In the genomic region with DNA sequence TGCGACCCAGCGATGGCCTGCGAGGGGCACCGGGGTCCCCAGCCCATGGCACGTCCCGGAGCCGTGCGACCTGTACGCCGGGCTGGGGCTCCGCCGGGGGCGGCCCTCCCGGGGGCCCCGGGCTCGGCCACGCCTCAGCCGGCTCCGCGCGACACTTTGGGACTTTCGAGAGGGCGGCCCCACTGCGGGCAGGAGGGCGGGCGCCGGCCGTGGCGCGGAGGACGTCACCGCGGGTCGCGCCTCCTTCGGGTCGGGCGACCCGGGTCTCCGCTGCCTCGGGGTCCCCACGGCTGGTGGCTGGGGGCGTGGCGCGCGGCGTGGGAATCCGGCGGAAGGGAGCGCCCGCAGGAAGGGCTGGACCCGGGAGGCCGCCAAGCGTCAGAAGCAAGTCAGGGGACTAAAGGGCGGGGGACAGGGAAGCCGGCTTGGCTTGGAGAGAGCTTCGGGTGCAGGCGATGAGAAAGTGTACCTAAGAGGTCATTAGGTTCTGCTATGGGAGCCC, we compare ENCODE assay signal across 8 mouse cellular contexts.
DNase-seq lines count a peak whose midpoint lies in the region; ATAC-seq and TF ChIP-seq lines count a peak whose summit lies in the region.

No protein-coding gene starts in this region.

- peak overlapping the region; percentile 99 for H3K4me2 ChIP-seq in heart, embryonic 11.5 days
- peak overlapping the region; percentile 99 for H3K4me2 ChIP-seq in hindbrain, embryonic 15.5 days
- peak overlapping the region; percentile 99 for H3K4me2 ChIP-seq in midbrain, postnatal 0 days (ENCODE audit: low read depth, low read length, poor library complexity, severe bottlenecking)

- TF ChIP-seq CTCF in midbrain, postnatal 0 days (IDR thresholded peaks at IDR 0.05) = no peak

- H3K27ac ChIP-seq in heart, embryonic 11.5 days (ENCODE audit: low read depth, low read length) = no peak overlapping the region
- H3K27ac ChIP-seq in hindbrain, embryonic 15.5 days (replicated peaks) = no peak overlapping the region
- no peak overlapping the region for H3K27ac ChIP-seq in midbrain, postnatal 0 days (ENCODE audit: low read depth, low read length)

- peak overlapping the region; percentile 65 for H3K4me3 ChIP-seq in heart, embryonic 11.5 days (ENCODE audit: low read depth, low read length)
- peak overlapping the region; percentile 54 for H3K4me3 ChIP-seq in hindbrain, embryonic 15.5 days
- H3K4me3 ChIP-seq in midbrain, postnatal 0 days (ENCODE audit: low read depth, low read length) = peak overlapping the region; percentile 78

- H3K9ac ChIP-seq in heart, embryonic 11.5 days (ENCODE audit: low read depth, low read length) = no peak overlapping the region
- peak overlapping the region; percentile 38 for H3K9ac ChIP-seq in hindbrain, embryonic 15.5 days
- H3K9ac ChIP-seq in midbrain, postnatal 0 days (replicated peaks; ENCODE audit: low read length, poor library complexity, severe bottlenecking) = peak overlapping the region; percentile 57

- H3K27me3 ChIP-seq in heart, embryonic 11.5 days (ENCODE audit: control insufficient read depth, insufficient read depth, low read length) = peaks cover 29% of the 10 kb centered on the region
- H3K27me3 ChIP-seq in hindbrain, embryonic 15.5 days = peaks cover 20% of the 10 kb centered on the region
- peaks cover 4% of the 10 kb centered on the region; the same call in 1 of the 2 replicates for H3K27me3 ChIP-seq in midbrain, postnatal 0 days (ENCODE audit: insufficient read depth, low read length)

- ATAC-seq in heart, embryonic 11.5 days (replicated peaks; ENCODE audit: insufficient number of reproducible peaks, low FRiP score, low TSS enrichment) = no peak; the same call in 1 of the 2 replicates
- ATAC-seq in hindbrain, embryonic 15.5 days (ENCODE audit: low FRiP score, low read depth) = peak; percentile 77
- ATAC-seq in midbrain, postnatal 0 days (ENCODE audit: low FRiP score) = peak; percentile 74

- no peak for DNase-seq in heart, adult 8-10 months (ENCODE audit: low spot score)
- peak; percentile 18 for DNase-seq in right cerebral cortex, adult 18-20 months
- no peak for DNase-seq in right cerebral cortex, postnatal 25 days
- DNase-seq in midbrain, postnatal 0 days (ENCODE audit: low spot score) = peak; percentile 27
- no peak for DNase-seq in urinary bladder, postnatal 10 days (ENCODE audit: low spot score)
- DNase-seq in layer of hippocampus, adult 8-10 months (ENCODE audit: low spot score in 2 of 2) = no peak

- no peaks in the 10 kb centered on the region for H3K36me3 ChIP-seq in heart, embryonic 11.5 days (ENCODE audit: control insufficient read depth, insufficient read depth, low read length)
- no peaks in the 10 kb centered on the region for H3K36me3 ChIP-seq in hindbrain, embryonic 15.5 days
- H3K36me3 ChIP-seq in midbrain, postnatal 0 days (ENCODE audit: insufficient read depth, low read length) = no peaks in the 10 kb centered on the region

- WGBS in heart, embryonic 11.5 days (ENCODE audit: insufficient replicate concordance) = under 1% methylated on average over 58 of the region's 58 CpGs
- under 1% methylated on average over 58 of the region's 58 CpGs for WGBS in hindbrain, embryonic 15.5 days
- WGBS in midbrain, postnatal 0 days = under 1% methylated on average over 53 of the region's 58 CpGs

- no peaks in the 10 kb centered on the region for H3K9me3 ChIP-seq in heart, embryonic 11.5 days (replicated peaks; ENCODE audit: control insufficient read depth, low read length)
- no peaks in the 10 kb centered on the region for H3K9me3 ChIP-seq in hindbrain, embryonic 15.5 days
- no peaks in the 10 kb centered on the region for H3K9me3 ChIP-seq in midbrain, postnatal 0 days (ENCODE audit: low read length)

- H3K4me1 ChIP-seq in heart, embryonic 11.5 days (ENCODE audit: control insufficient read depth, insufficient read depth, low read length) = no peaks in the 10 kb centered on the region
- peaks cover 5% of the 10 kb centered on the region; the same call in 1 of the 2 replicates for H3K4me1 ChIP-seq in hindbrain, embryonic 15.5 days (replicated peaks)
- no peaks in the 10 kb centered on the region for H3K4me1 ChIP-seq in midbrain, postnatal 0 days (ENCODE audit: insufficient read depth, low read length)

Comparison
In these comparisons a context has a peak if more than half of its experiments do, and no peak if none do; other contexts are left out.
1. DNase-seq: peak in right cerebral cortex, adult 18-20 months (single experiment) and midbrain, postnatal 0 days (single experiment); none in heart, adult 8-10 months (single experiment), right cerebral cortex, postnatal 25 days (single experiment), urinary bladder, postnatal 10 days (single experiment) and layer of hippocampus, adult 8-10 months (0 of 2).
2. Peak in every context shown above with its lines, with median percentiles within 50 percentile points of each other: H3K4me2 ChIP-seq and H3K4me3 ChIP-seq.